Mouse (Mus musculus) gastrocnemius, postnatal 25 days (tissue): ENCODE data around the gene Rasgrp2. TPM values are rescaled to one million over a fixed set of nuclear protein-coding genes. Genes with fewer than 3 reads are reported as not detected.

ENCODE experiments used
- DNase-seq: peaks from one replicate; pipeline ENCODE4 v3.0.0; 2022
- long read RNA-seq, 2 experiments: library from polyadenylated mRNA; stranded (forward); transcript quantifications; one replicate each; pipeline ENCODE4 v2.0.0; 2021
- total RNA-seq, 2 experiments: library from RNA; stranded (reverse); gene quantifications; 1 replicate in 1 of 2; 2 replicates in 1 of 2; pipeline ENCODE4 v1.2.3; 2021

Rasgrp2 gene
- 10 to 100 TPM; 16.2 to 16.4 TPM for total RNA-seq
- long read RNA-seq, experiment 1, partial matches to known transcripts = 3 of 7 reads
- long read RNA-seq, experiment 1, other reads (novel, unspliced or antisense) = 3 of 7 reads
- long read RNA-seq, experiment 2, partial matches to known transcripts = 0 of 5 reads
- long read RNA-seq, experiment 2, other reads (novel, unspliced or antisense) = 5 of 5 reads

- peak; percentile 87 for DNase-seq
These were observed at the start of gene Rasgrp2 for GRCm38 (mm10) chr19:6399285-6400095. Gene Rasgrp2 (plus strand): TSS chr19:6399340.

DNA sequence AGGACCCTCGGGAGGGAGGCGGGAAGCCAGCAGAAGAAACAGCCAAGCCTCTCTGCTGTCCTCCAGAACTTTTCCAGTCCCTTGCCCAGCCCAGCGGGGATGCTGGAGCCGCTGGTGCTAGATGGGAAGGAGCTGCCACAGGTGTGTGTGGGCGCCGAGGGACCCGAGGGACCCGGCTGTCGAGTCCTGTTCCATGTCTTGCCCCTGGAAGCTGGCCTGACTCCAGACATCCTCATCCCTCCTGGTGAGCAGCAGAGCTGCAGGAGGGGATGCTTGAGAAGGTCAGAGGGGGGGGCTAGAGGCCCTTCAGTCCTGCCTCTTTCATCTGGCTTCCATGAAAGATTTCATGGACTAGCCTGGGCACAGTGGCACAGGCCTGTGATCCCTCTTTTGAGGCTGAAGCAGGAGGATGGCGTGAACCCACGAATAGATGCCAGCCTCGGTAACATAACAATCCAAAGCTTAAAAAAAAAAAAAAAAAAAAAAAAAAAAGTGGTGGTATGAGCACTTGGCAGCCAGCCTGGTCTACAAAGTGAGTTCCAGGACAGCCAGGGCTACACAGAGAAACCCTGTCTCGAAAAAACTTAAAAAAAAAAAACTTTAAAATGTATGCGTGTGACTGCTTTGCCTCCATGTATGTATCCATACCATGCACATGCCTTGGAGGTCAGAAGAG is 47.6 kb upstream of the Rasgrp2 start:
- DNase-seq = no peak

DNA sequence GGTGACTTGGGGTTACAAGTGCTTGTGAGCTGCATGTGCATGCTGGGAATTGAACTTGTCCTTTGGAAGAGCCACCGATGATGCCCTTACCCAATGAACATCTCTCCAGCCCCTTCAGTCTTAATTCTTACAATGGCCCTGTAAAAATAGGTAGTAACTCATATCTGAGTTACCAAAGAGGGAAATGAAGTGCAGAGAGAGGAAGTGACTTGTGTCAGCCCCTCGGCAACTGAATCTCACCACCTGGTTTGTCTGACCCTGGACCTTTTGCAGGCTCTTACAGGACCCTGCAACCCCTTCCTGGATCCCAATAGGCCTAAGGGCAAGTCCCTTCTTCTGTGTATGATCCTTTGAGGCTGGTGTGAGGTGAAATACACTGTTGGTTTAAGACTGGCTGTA is 47.0 kb upstream of the Rasgrp2 start:
- DNase-seq = no peak

DNA sequence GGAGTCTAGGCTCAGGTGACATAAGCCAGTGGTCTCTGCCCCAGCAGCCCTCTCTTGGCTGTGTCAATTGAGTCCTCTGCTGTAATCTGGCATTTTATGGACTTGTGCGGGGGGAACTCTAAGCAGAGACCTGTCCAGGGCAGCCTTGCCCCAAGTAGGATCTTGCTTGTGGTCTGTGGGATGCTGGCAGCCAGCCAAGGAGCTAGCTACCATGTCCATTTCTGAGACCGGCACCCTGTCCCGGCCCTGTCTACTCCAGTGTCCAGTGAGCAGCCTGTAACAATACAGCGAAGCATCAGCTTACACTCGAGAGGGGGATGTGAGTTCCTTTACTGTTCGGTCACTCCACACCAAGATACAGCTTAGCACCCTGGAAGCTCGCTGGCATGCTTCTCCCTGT is 45.1 kb upstream of the Rasgrp2 start:
- DNase-seq = no peak

DNA sequence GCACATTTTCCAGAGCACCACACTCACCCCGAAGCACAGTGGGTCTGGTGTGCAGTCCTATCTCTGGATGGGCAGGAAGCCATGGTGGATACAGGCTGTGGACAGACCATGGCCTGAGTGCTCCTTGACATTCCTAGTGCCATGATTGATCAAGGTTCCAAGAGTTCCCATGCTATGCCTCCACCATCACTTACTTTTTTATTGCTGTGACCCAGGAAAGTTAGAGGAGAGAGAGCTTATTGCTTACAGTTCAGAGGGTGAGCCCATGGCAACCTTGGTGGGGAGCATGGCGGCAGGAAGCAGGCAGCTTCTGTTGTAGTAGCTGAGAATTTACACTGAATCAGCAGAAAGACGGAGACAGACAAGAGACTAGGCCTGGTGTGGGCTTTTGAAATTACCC is 37.8 kb upstream of the Rasgrp2 start:
- DNase-seq = no peak

GRCm38 (mm10) chr19:6363091-6363410 is 36.1 kb upstream of the Rasgrp2 start:
- DNase-seq = no peak

GRCm38 (mm10) chr19:6363411-6364240 is 35.5 kb upstream of the Rasgrp2 start, which contains the start of gene Sf1:
Gene Sf1 (plus strand): TSS chr19:6363690.
- DNase-seq = peak; percentile 100

DNA sequence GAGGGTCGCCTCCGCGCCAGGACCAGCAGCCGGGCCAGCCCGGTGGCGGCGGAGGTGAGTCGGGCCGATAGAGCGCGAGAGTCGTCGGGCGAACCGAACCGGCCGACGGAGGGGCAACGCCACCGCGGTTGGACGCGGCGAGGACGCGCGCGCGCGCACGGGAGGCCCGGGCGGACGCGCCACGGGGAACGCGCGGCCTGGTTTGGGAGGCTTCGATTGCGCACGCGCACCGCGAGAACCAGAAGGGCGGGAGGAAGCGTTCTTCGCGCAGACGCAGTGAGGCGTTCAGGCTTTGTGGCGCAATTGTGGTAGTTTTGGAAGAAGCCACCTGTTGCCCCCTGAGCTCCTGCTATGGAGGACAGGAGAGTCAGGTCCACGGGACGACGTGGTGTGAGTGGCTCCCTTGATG is 34.8 kb upstream of the Rasgrp2 start:
- DNase-seq = peak; percentile 90

DNA sequence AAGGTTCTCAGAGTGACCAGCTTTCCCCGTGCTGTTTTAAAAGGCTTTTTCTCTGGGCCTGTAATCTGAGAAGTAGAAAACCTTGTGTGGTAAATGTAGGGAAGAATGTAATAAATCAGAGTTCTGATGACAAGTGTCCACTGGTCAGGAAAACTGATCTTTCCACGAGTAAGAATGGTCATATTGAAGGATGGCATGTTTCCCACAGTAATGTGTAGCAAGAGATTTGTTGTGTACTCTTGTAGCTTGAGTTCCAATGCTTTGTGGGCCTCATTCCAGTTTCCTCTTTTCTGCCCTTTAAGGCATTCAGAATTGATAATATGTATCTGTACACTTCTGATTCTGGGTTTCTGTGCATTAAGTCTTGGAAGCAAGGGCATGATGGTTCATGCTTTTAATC is 34.3 kb upstream of the Rasgrp2 start:
- no peak for DNase-seq

GRCm38 (mm10) chr19:6370175-6370574 is 29.0 kb upstream of the Rasgrp2 start:
- no peak for DNase-seq

- no peak for DNase-seq
These were observed 26.7 kb upstream of the Rasgrp2 start for GRCm38 (mm10) chr19:6372433-6372832.

DNA sequence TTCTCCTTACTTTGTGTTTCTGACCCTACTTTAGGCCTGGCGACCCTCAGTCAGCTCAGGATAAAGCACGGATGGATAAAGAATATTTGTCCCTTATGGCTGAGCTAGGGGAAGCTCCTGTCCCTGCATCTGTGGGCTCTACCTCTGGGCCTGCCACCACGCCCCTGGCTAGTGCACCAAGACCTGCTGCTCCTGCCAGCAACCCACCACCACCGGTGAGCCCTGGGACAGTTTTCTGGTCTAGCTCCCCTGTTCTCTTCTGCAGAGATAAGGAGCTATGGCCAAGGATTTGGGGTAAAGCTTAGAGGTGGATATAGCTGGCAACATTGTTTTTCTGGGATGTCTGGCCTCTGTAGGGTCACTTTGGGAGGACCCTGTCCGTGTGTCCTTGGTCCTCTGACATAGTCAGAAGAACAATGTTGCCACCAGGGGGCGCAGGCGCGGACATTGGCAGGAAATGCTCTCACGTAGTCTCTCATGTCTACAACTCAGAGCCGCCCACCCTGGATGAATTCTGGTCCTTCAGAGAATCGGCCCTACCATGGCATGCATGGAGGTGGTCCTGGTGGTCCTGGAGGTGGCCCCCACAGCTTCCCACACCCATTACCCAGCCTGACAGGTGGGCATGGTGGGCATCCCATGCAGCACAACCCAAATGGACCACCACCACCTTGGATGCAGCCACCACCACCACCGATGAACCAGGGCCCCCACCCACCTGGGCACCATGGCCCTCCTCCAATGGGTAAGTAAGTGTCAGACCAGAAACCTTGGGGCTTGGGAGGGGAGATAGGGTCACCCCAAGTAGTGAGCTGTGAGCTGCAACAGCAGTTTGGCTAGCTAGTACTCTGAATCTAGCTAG is 25.4 kb upstream of the Rasgrp2 start:
- DNase-seq = no peak

GRCm38 (mm10) chr19:6374571-6374970 is 24.6 kb upstream of the Rasgrp2 start:
- DNase-seq = no peak

- DNase-seq = no peak
These were observed 23.5 kb upstream of the Rasgrp2 start for GRCm38 (mm10) chr19:6375423-6376254.

DNA sequence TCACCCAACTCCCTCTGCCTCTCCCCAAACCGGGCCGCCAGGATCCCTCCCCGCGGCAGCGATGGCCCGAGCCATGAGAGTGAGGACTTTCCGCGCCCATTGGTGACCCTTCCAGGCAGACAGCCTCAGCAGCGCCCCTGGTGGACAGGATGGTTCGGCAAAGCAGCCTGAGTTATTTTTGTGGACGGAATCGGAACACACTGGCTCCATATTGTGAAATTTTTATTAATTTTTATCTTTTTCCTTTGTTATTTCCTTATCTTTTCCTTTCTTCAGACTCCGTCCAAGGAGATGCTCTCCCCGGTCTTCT is 22.9 kb upstream of the Rasgrp2 start:
- no peak for DNase-seq

DNA sequence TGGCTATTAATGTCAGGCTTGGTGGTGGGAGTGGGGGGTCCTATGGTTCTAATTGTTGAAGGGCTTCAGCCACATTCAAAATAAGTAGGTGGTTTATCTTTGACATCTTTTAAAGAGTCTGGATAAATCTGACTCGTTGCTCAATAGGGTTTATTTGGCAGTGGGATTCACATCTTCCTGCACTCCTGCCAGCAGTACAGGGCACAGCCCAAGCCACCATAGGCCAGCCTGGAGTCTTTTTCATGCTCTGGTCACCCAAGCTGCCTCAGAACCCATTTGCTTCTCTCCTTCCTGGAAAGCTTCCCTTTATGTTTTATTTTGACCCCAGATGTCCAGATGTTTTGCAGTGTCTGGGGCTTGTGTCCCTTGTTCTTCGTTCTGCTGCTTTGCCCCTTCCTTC is 22.5 kb upstream of the Rasgrp2 start:
- no peak for DNase-seq

GRCm38 (mm10) chr19:6377327-6378040 is 21.7 kb upstream of the Rasgrp2 start:
- peak; percentile 67 for DNase-seq

DNA sequence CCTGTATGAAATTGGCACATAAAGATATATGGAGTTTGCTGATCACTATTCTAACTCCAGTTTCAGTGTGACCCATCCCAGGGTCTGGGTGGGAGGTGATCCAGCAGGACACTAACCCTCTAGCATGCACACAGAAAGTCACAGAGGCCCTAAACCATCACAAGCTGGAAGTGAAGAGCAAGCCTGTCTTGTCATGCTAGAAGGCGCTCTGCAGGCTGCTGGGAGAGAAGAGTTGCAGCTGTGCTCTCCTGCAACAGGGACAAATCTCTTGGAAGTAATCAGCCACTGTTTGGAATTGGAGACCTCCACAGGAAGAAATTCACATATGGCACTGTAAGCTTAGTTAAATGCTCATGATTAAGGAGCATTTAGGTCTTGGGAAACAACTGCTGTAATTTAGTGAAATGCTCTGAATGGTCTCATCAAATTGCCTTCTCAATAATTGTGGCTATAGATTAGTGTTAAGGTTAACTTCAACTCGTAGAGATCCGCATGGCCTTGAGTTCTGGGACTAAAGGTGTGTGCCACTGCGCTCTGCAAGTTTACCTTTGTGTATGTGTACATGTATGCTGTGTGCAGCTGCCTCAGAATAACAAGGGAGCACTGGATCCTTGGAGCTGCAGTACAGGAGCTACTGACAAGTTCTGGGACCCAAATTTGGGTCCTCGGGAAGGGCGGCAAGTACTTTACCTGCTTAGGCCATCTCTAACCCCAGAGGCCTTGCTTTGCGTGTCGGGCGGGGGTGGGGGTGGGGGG is 18.6 kb upstream of the Rasgrp2 start:
- DNase-seq = no peak

DNA sequence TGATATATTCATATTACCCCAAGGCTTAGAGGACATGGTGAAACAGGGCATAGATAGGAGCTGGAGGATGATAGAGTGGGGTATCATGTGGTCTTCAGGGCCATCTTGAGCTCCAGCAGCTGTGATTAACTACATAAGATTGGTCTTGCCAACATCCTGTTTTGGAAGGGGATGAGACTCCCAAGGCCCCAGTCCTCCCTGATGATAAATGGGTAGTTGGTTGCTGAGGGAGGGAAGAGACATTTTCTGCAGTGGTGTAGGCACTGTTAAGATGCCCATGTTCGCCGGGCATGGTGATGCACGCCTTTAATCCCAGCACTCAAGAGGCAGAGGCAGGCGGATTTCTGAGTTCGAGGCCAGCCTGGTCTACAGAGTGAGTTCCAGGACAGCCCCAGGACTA is 17.9 kb upstream of the Rasgrp2 start:
- DNase-seq = no peak
